Mouse (Mus musculus) embryonic fibroblast, embryonic 13.5 days (primary cell): ENCODE measurements around the gene Cux1. TPM values are rescaled to one million over a fixed set of nuclear protein-coding genes. Genes with fewer than 3 reads are reported as not detected.

Experiments used
- H3K27ac ChIP-seq: 2 replicates; pipeline ENCODE4 v1.5.1; 2012; ENCODE audit warnings: low read length, control low read depth, inconsistent platforms; ENCODE audit not compliant: insufficient read depth
- H3K4me1 ChIP-seq: 2 replicates; pipeline ENCODE4 v1.6.1; 2011; ENCODE audit warnings: low read length; ENCODE audit not compliant: control insufficient read depth, insufficient read depth
- H3K4me3 ChIP-seq: 2 replicates; pipeline ENCODE4 v1.5.1; 2011; ENCODE audit warnings: mild to moderate bottlenecking, control low read depth, low read length; ENCODE audit not compliant: insufficient read depth
- CTCF ChIP-seq: IDR thresholded peaks from 2 replicates; pipeline ENCODE4 v1.5.1; 2011; ENCODE audit warnings: mild to moderate bottlenecking, control low read depth, low read length, moderate library complexity, borderline replicate concordance; ENCODE audit not compliant: insufficient read depth
- POLR2A ChIP-seq: IDR thresholded peaks from 2 replicates; pipeline ENCODE4 v1.6.1; 2011; ENCODE audit warnings: low read depth, mild to moderate bottlenecking, control low read depth, low read length, moderate library complexity
- polyA plus RNA-seq: library from polyadenylated mRNA; stranded (reverse); fragments of >200 nt; gene quantifications from 2 replicates; pipeline ENCODE4 v1.2.4, GENCODE M21; 2011; ENCODE audit warnings: low read depth; ENCODE audit not compliant: missing spikeins, insufficient read length

The Cux1 gene
- polyA plus RNA-seq, 1 experiment: 48.4 TPM

GRCm38 (mm10) chr5:136536753-136537152, 30.5 kb downstream of the Cux1 start:
- no peak overlapping the region for H3K4me3 ChIP-seq
- TF ChIP-seq POLR2A: no peak
- H3K27ac ChIP-seq: no peak overlapping the region
- H3K4me1 ChIP-seq: peaks cover 13% of the 10 kb centered on the region

- H3K27ac ChIP-seq: no peak overlapping the region
- peaks cover 18% of the 10 kb centered on the region for H3K4me1 ChIP-seq
- no peak overlapping the region for H3K4me3 ChIP-seq
- TF ChIP-seq CTCF (no peak), POLR2A (no peak)
These were observed 31.1 kb downstream of the Cux1 start for GRCm38 (mm10) chr5:136535976-136536725.

GRCm38 (mm10) chr5:136535204-136535603, 32.1 kb downstream of the Cux1 start:
- TF ChIP-seq CTCF (no peak), POLR2A (no peak)

GRCm38 (mm10) chr5:136533371-136534276, 33.7 kb downstream of the Cux1 start:
- Histone ChIP-seq H3K27ac (peak overlapping the region; percentile 72; the same call in 1 of the 2 replicates), H3K4me1 (peaks cover 22% of the 10 kb centered on the region), H3K4me3 (no peak overlapping the region)
- TF ChIP-seq CTCF (no peak), POLR2A (no peak)

More at GRCm38 (mm10) chr5:136535204-136535603, 32.1 kb downstream of the Cux1 start:
- Histone ChIP-seq H3K4me1 (peaks cover 23% of the 10 kb centered on the region), H3K27ac (no peak overlapping the region), H3K4me3 (no peak overlapping the region)

- no peak overlapping the region for H3K4me3 ChIP-seq
- peaks cover 22% of the 10 kb centered on the region for H3K4me1 ChIP-seq
- H3K27ac ChIP-seq: peak overlapping the region; percentile 80
- TF ChIP-seq POLR2A (no peak), CTCF (no peak)
These were observed 35.5 kb downstream of the Cux1 start for GRCm38 (mm10) chr5:136531674-136532365.

GRCm38 (mm10) chr5:136530931-136531330, 36.4 kb downstream of the Cux1 start:
- TF ChIP-seq POLR2A: no peak
- TF ChIP-seq CTCF: no peak
- H3K27ac ChIP-seq: no peak overlapping the region; the same call in 1 of the 2 replicates
- peaks cover 22% of the 10 kb centered on the region for H3K4me1 ChIP-seq
- H3K4me3 ChIP-seq: no peak overlapping the region

GRCm38 (mm10) chr5:136529165-136529564, 38.1 kb downstream of the Cux1 start:
- no peak for TF ChIP-seq CTCF
- no peak for TF ChIP-seq POLR2A
- no peak overlapping the region for H3K27ac ChIP-seq
- H3K4me1 ChIP-seq: peaks cover 22% of the 10 kb centered on the region
- H3K4me3 ChIP-seq: no peak overlapping the region

- H3K4me3 ChIP-seq: no peak overlapping the region
- no peak for TF ChIP-seq POLR2A
- TF ChIP-seq CTCF: no peak
- H3K27ac ChIP-seq: no peak overlapping the region
- peaks cover 15% of the 10 kb centered on the region for H3K4me1 ChIP-seq
These were observed 39.4 kb downstream of the Cux1 start for GRCm38 (mm10) chr5:136527871-136528270.

- H3K27ac ChIP-seq: no peak overlapping the region
- H3K4me1 ChIP-seq: peaks cover 15% of the 10 kb centered on the region
- no peak overlapping the region for H3K4me3 ChIP-seq
- no peak for TF ChIP-seq CTCF
- TF ChIP-seq POLR2A: no peak
These were observed 40.8 kb downstream of the Cux1 start for GRCm38 (mm10) chr5:136526545-136526909.

- Histone ChIP-seq H3K27ac (no peak overlapping the region), H3K4me3 (no peak overlapping the region), H3K4me1 (peaks cover 10% of the 10 kb centered on the region; the same call in 1 of the 2 replicates)
- TF ChIP-seq POLR2A: no peak
- TF ChIP-seq CTCF: no peak
These were observed 41.3 kb downstream of the Cux1 start for GRCm38 (mm10) chr5:136525896-136526544.
